Mouse (Mus musculus) gastrocnemius, adult 2 months (tissue): ENCODE data around the gene Prim2. TPM values are rescaled to one million over a fixed set of nuclear protein-coding genes. Genes with fewer than 3 reads are reported as not detected.
"Not testable (repeated sequence)": the region's sequence is repeated elsewhere in the genome, so short reads cannot be mapped to it uniquely, and the experiment has no call there.

Experiments
- DNase-seq: peaks from one replicate; pipeline ENCODE4 v3.0.0; 2022
- H3K27ac ChIP-seq: fragments of 200-600 bp; 2 replicates; pipeline ENCODE4 v1.8.1; 2022; ENCODE audit warnings: mild to moderate bottlenecking
- H3K4me3 ChIP-seq: fragments of 200-600 bp; 2 replicates; pipeline ENCODE4 v1.8.1; 2022; ENCODE audit warnings: mild to moderate bottlenecking, moderate library complexity
- CTCF ChIP-seq: fragments of 200-600 bp; IDR thresholded peaks from 2 replicates; pipeline ENCODE4 v1.8.1; 2022; ENCODE audit warnings: antibody characterized with exemption, mild to moderate bottlenecking, moderate library complexity
- intact Hi-C: fragments of 180-260 bp; cut with DNase I; formaldehyde crosslinking; loops from one replicate; pipeline ENCODE4 v1.15.1; 2025
- total RNA-seq, 2 experiments: library from RNA; stranded (reverse); gene quantifications; 2 replicates each; pipeline ENCODE4 v1.2.3; 2021

The Prim2 gene
- total RNA-seq, 2 experiments from 2014 or later = 1.2 to 1.3 TPM

DNA sequence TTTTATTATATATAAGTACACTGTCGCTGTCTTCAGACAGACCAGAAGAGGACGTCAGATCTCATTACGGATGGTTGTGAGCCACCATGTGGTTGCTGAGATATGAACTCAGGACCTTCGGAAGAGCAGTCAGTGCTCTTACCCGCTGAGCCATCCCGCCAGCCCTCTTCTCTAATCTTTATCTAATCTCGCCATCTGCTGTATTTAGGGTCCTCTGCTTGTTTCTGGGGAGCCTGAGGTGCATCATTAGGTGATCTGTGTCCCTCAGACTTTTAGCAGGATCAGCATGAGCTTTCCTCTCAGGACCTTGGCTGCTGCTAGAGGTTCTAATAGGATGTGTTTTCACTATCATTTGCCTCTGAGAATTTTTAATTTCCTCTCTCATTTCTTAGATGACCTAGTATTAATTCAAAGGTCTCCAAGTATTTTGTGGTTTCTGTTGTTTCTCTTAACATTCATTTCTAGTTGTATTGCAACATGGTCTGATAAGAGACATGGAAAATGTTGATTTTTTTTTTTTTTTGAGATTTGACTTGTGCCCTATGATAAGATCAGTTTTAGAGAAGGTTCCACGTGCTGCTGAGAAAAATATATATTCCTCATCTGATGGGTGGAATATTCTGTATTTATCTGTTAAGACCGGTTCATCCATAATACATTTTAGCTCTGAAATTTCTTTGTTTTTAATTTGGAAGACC, 49.4 kb downstream of the Prim2 start:
- intact Hi-C loops = no loop called here
- TF ChIP-seq CTCF = no peak
- DNase-seq = no peak
- H3K4me3 ChIP-seq = no peak overlapping the region
- no peak overlapping the region for H3K27ac ChIP-seq

GRCm38 (mm10) chr1:33616642-33617041, 53.0 kb downstream of the Prim2 start:
- DNase-seq, H3K27ac ChIP-seq, intact Hi-C loops, H3K4me3 ChIP-seq: not testable (repeated sequence)

- TF ChIP-seq CTCF = no peak
- no peak overlapping the region for H3K27ac ChIP-seq
- DNase-seq = no peak
- no peak overlapping the region for H3K4me3 ChIP-seq
- intact Hi-C loops = no loop called here
Measured at GRCm38 (mm10) chr1:33612100-33612499, 57.5 kb downstream of the Prim2 start.

DNA sequence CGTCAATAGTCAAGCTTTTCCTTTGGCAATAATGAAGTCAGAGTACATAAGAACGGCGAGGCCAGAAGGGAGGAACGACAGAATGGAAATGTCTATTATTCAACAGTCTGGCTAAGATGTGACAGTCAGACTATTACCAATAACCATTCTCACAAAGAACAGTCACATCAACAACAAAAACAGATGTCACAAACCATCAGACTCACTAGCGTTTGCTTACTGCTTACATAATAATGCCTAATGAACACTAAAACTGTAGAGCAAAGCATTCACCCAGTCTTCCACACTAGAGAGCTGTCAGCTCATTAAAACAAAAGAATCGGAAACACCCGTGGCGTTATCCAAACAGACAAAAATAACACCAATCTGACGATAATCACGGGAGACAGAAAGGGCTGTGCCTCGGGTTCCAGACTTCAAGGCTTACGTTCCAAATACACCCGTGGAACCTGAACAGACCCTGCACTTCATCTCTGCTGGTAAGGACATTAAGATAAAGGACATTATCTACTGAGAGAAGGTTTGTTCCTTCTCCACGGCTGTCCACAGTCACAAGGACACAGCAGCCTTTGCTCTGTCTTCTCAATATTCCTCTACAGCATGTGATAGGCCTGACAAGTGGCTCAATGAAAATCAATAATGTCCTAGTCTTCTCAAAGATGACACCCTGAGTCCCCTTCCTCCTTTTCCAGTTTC, 59.4 kb downstream of the Prim2 start:
- no peak for DNase-seq
- intact Hi-C loops = no loop called here
- H3K4me3 ChIP-seq = no peak overlapping the region
- no peak for TF ChIP-seq CTCF
- H3K27ac ChIP-seq = no peak overlapping the region

GRCm38 (mm10) chr1:33608133-33608532, 61.5 kb downstream of the Prim2 start:
- Histone ChIP-seq H3K4me3 (no peak overlapping the region), H3K27ac (no peak overlapping the region)
- no peak for DNase-seq
- intact Hi-C loops = no loop called here
- no peak for TF ChIP-seq CTCF

- TF ChIP-seq CTCF = no peak
- DNase-seq = no peak
- intact Hi-C loops = no loop called here
- no peak overlapping the region for H3K4me3 ChIP-seq
- no peak overlapping the region for H3K27ac ChIP-seq
Measured at GRCm38 (mm10) chr1:33604087-33604699, 65.4 kb downstream of the Prim2 start.

- no peak for DNase-seq
- intact Hi-C loops = no loop called here
- H3K27ac ChIP-seq = no peak overlapping the region
- no peak overlapping the region for H3K4me3 ChIP-seq
- TF ChIP-seq CTCF = no peak
Measured at GRCm38 (mm10) chr1:33599698-33600097, 69.9 kb downstream of the Prim2 start.

GRCm38 (mm10) chr1:33599019-33599667, 70.5 kb downstream of the Prim2 start:
- no peak for TF ChIP-seq CTCF
- intact Hi-C loops = no loop called here
- H3K4me3 ChIP-seq = no peak overlapping the region
- no peak for DNase-seq
- no peak overlapping the region for H3K27ac ChIP-seq

GRCm38 (mm10) chr1:33597043-33597442, 72.6 kb downstream of the Prim2 start:
- no peak for TF ChIP-seq CTCF
- no peak overlapping the region for H3K27ac ChIP-seq
- intact Hi-C loops = no loop called here
- DNase-seq = no peak
- no peak overlapping the region for H3K4me3 ChIP-seq

GRCm38 (mm10) chr1:33595936-33596335, 73.7 kb downstream of the Prim2 start:
- intact Hi-C loops = no loop called here
- no peak overlapping the region for H3K27ac ChIP-seq
- no peak for DNase-seq
- H3K4me3 ChIP-seq = no peak overlapping the region
- TF ChIP-seq CTCF = no peak

- H3K27ac ChIP-seq = no peak overlapping the region
- intact Hi-C loops = no loop called here
- no peak overlapping the region for H3K4me3 ChIP-seq
- TF ChIP-seq CTCF = no peak
- no peak for DNase-seq
Measured at GRCm38 (mm10) chr1:33594966-33595365, 74.6 kb downstream of the Prim2 start.

DNA sequence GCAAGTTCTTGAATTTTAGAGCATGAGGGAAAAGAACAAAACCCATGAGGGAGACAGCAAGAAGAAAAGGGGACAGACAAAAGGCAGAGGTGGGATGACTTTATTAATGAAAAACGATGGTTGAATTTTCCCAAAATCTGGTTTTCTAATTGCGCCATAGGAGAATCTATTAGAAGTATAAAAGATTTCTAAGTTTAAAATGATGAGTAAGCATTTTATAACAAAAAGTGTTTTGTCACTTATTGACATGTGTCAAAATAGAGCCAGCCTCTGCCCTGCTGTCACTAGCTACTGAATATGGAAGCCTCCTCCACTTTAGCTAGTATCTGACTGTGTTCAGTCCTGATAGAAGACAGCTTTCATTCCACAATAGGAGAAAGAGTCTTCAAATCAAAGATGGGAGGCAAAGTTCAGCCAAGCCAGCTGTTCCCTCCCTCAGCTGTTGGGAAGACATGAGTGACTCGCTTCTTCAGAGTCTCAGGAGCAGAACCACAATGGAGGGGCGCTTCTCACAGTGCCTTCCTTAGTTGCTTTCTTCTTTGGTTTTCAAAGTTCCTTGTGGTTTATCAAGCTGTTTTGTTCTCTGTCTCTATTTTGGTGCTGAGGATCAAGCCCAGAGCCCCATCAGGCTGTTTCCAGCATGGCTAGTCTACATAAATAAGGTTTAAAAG, 75.7 kb downstream of the Prim2 start:
- Histone ChIP-seq H3K27ac (no peak overlapping the region), H3K4me3 (no peak overlapping the region)
- DNase-seq = no peak
- intact Hi-C loops = no loop called here
- TF ChIP-seq CTCF = no peak
